ENCODE assay signal across 11 mouse cellular contexts in the genomic region with DNA sequence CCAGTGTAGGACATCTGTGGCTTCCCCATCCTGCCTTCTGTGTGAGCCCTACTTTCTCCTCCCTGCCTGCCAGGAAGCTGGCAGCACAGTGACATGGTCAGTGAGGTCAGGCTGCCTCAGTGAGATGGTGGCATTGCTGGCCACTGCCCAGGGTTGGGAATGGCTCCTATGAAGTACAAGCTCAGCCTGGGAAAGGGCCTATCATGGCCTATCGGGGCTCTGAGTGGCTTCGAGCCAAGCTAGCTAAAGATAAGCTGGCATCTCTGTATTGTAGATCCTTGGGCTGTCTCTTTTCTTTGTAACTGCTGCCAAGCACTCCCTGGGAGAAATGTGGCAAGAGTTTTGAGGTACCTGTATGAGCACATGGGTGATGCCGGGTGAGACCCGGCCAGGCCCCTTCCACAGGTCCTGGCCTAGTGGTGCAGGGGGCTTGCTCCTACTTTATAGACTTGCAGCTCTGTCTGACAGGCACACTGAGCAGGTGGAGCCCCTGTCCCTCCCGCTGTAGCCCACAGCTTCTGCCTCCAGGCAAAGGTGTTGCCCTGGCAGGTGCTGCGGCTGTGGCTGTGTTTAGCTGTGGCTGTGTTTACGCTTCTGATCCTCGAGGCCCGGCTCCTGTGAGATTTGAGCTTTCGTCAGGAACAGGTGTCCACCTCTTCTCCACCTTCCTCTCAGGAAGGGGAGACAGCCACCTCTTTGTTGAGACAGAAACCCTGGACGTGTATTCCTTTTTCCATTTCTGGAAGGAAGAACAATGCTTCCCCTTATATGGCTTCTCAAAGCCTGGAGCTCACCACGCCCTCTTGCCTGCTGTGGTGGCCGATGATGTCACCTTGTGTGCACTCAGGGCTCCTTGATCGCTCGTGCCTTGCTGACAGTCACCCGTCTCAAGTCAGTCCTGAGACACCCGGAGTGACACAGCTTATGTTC. TPM values are rescaled to one million over a fixed set of nuclear protein-coding genes. Genes with fewer than 3 reads are reported as not detected.
A peak's percentile ranks its signal among the peaks of the same experiment; 100 is the strongest.
DNase-seq lines count a peak whose midpoint lies in the region; ATAC-seq lines count a peak whose summit lies in the region.
"Had no signal": no experiment of that assay in that cellular context is flagged by ENCODE, and none has a peak within 500 bp of the region (broad histone marks: within the 10 kb centered on the region; RNA-seq: fewer than 3 reads in every experiment).

No protein-coding gene starts in this region.

- H3K36me3 ChIP-seq in heart, embryonic 15.5 days = no peaks in the 10 kb centered on the region
- H3K36me3 ChIP-seq: embryonic facial prominence, embryonic 15.5 days; neural tube, embryonic 15.5 days had no signal

- no peaks in the 10 kb centered on the region for H3K27me3 ChIP-seq in heart, embryonic 15.5 days
- H3K27me3 ChIP-seq: embryonic facial prominence, embryonic 15.5 days; neural tube, embryonic 15.5 days had no signal

- 0 out of 2 replicates have a peak overlapping the region, but pooled peaks have one; percentile 1 for H3K4me2 ChIP-seq in heart, embryonic 15.5 days
- H3K4me2 ChIP-seq: embryonic facial prominence, embryonic 15.5 days; neural tube, embryonic 15.5 days had no signal

- 32% methylated on average over 17 of the region's 17 CpGs for WGBS in heart, embryonic 15.5 days

- no peaks in the 10 kb centered on the region for H3K9me3 ChIP-seq in heart, embryonic 15.5 days (replicated peaks)
- H3K9me3 ChIP-seq: embryonic facial prominence, embryonic 15.5 days; neural tube, embryonic 15.5 days had no signal

- H3K4me1 ChIP-seq in heart, embryonic 15.5 days (replicated peaks) = peaks cover 51% of the 10 kb centered on the region
- H3K4me1 ChIP-seq: neural tube, embryonic 15.5 days had no signal

- intact Hi-C loops in heart, postnatal 25 days (cut with DNase I) = no loop called here

- DNase-seq in heart, adult 18-20 months = peak; percentile 43 to 52
- DNase-seq in heart, postnatal 25 days (ENCODE audit: low spot score) = no peak
- DNase-seq in MN1 (ENCODE audit: low spot score) = peak; percentile 63
- peak; percentile 58 for DNase-seq in lung, postnatal 25 days (ENCODE audit: low spot score)
- DNase-seq in spleen, postnatal 36 days (ENCODE audit: low spot score in 2 of 2) = no peak
- no peak for DNase-seq in T-cell, adult 2 months (ENCODE audit: low spot score)
- no peak for DNase-seq in kidney, postnatal 4 days
- DNase-seq: gastrocnemius, postnatal 25 days had no signal

- H3K4me3 ChIP-seq in heart, embryonic 15.5 days = no peak overlapping the region
- H3K4me3 ChIP-seq: embryonic facial prominence, embryonic 15.5 days; neural tube, embryonic 15.5 days had no signal

- peak overlapping the region; percentile 83 for H3K27ac ChIP-seq in heart, embryonic 15.5 days
- H3K27ac ChIP-seq: embryonic facial prominence, embryonic 15.5 days; neural tube, embryonic 15.5 days had no signal

- H3K9ac ChIP-seq in heart, embryonic 15.5 days = peak overlapping the region; percentile 19; the same call in 1 of the 2 replicates
- H3K9ac ChIP-seq: embryonic facial prominence, embryonic 15.5 days; neural tube, embryonic 15.5 days had no signal

- peak; percentile 40; the same call in 1 of the 2 replicates for ATAC-seq in heart, embryonic 15.5 days (replicated peaks; ENCODE audit: insufficient number of reproducible peaks, insufficient read depth, low FRiP score, low read depth)

RNA-seq across cellular contexts. Expression of a gene that starts 8.6 kb away (rescaled TPM):
- total RNA-seq in heart, adult 18-20 months (2021) = 1 to 10 TPM; 5.7 to 6.5 TPM
- total RNA-seq in heart, postnatal 25 days (2021) = 10 to 100 TPM in 1 of 2 experiments, 1 to 10 TPM in 1; 9.3 to 11.8 TPM
- polyA plus RNA-seq in heart, embryonic 15.5 days (2015; fragmentation: Nextera tagmentation; extraction: Ambion mirVana) = 24.0 and 24.5 TPM in 2 replicates

RNA-seq across cellular contexts. Expression of a gene that starts 24.5 kb away (rescaled TPM):
- 10 to 100 TPM; 60.1 TPM for total RNA-seq in heart, adult 18-20 months (2021)
- total RNA-seq in heart, postnatal 25 days (2021) = 10 to 100 TPM; 49.0 to 53.0 TPM
- 22.9 and 23.4 TPM in 2 replicates for polyA plus RNA-seq in heart, embryonic 15.5 days (2015; fragmentation: Nextera tagmentation; extraction: Ambion mirVana)

RNA-seq across cellular contexts. Expression of a gene that starts 28.2 kb away (rescaled TPM):
- total RNA-seq in heart, adult 18-20 months (2021) = 10 to 100 TPM; 66.2 to 75.9 TPM
- 10 to 100 TPM; 61.7 to 65.1 TPM for total RNA-seq in heart, postnatal 25 days (2021)
- polyA plus RNA-seq in heart, embryonic 15.5 days (2015; fragmentation: Nextera tagmentation; extraction: Ambion mirVana) = 149 and 164 TPM in 2 replicates

RNA-seq across cellular contexts. Expression of a gene that starts 28.4 kb away (rescaled TPM):
- total RNA-seq in heart, adult 18-20 months (2021) = 10 to 100 TPM; 45.0 to 47.3 TPM
- total RNA-seq in heart, postnatal 25 days (2021) = 10 to 100 TPM; 36.6 to 39.6 TPM
- polyA plus RNA-seq in heart, embryonic 15.5 days (2015; fragmentation: Nextera tagmentation; extraction: Ambion mirVana) = 25.8 and 30.5 TPM in 2 replicates

RNA-seq across cellular contexts. Expression of a gene that starts 59.7 kb away (rescaled TPM):
- total RNA-seq in heart, adult 18-20 months (2021) = 1 to 10 TPM; 6.0 TPM
- 1 to 10 TPM; 5.5 to 6.1 TPM for total RNA-seq in heart, postnatal 25 days (2021)
- polyA plus RNA-seq in heart, embryonic 15.5 days (2015; fragmentation: Nextera tagmentation; extraction: Ambion mirVana) = 14.4 and 22.6 TPM in 2 replicates

Comparison
In these comparisons a context has a peak if more than half of its experiments do, and no peak if none do; other contexts are left out.
1. DNase-seq: peak in heart, adult 18-20 months (2 of 2), MN1 (single experiment) and lung, postnatal 25 days (single experiment); none in heart, postnatal 25 days (single experiment), spleen, postnatal 36 days (0 of 2), T-cell, adult 2 months (single experiment) and kidney, postnatal 4 days (0 of 2).